Mouse (Mus musculus) myocyte (in vitro differentiated cells): Measurements from ENCODE around the gene Pitpnb.

Experiments
- CEBPB ChIP-seq: IDR thresholded peaks from 2 replicates; pipeline ENCODE4 v1.6.1; 2011; ENCODE audit warnings: mild to moderate bottlenecking, moderate library complexity; ENCODE audit not compliant: poor library complexity, insufficient read depth, severe bottlenecking
- E2F4 ChIP-seq: IDR thresholded peaks from one replicate; pipeline ENCODE4 v1.6.1; 2011; ENCODE audit warnings: mild to moderate bottlenecking, control low read depth, moderate library complexity; ENCODE audit not compliant: insufficient read depth
- MAX ChIP-seq: IDR thresholded peaks from one replicate; pipeline ENCODE4 v1.6.1; 2011; ENCODE audit warnings: low read depth, mild to moderate bottlenecking, control low read depth
- MYOD1 ChIP-seq, 3 experiments: IDR thresholded peaks; one replicate each; pipeline ENCODE4 v1.6.1; 2011; ENCODE audit warnings: control low read depth in 2 of 3, low read depth in 2 of 3, mild to moderate bottlenecking in 2 of 3, moderate library complexity in 1 of 3; ENCODE audit not compliant: insufficient read length in 2 of 3, control insufficient read depth in 1 of 3
- MYOG ChIP-seq, 3 experiments: IDR thresholded peaks; one replicate each; pipeline ENCODE4 v1.6.1; 2011; ENCODE audit warnings: control low read depth in 2 of 3, low read depth in 2 of 3, mild to moderate bottlenecking in 2 of 3; ENCODE audit not compliant: insufficient read length in 2 of 3, control insufficient read depth in 1 of 3, insufficient read depth in 1 of 3
- POLR2A ChIP-seq: IDR thresholded peaks from one replicate; pipeline ENCODE4 v1.6.1; 2011; ENCODE audit warnings: low read depth, mild to moderate bottlenecking, control low read depth, moderate library complexity; ENCODE audit not compliant: insufficient read length
- POLR2AphosphoS2 ChIP-seq: IDR thresholded peaks from one replicate; pipeline ENCODE4 v1.6.1; 2011; ENCODE audit warnings: low read depth, control low read depth; ENCODE audit not compliant: insufficient read length
- REST ChIP-seq: IDR thresholded peaks from one replicate; pipeline ENCODE4 v1.6.1; 2011; ENCODE audit warnings: mild to moderate bottlenecking, control low read depth, moderate library complexity; ENCODE audit not compliant: insufficient read depth, insufficient read length
- SRF ChIP-seq: IDR thresholded peaks from one replicate; pipeline ENCODE4 v1.6.1; 2011; ENCODE audit warnings: low read depth; ENCODE audit not compliant: control insufficient read depth, insufficient read length
- TCF12 ChIP-seq: IDR thresholded peaks from one replicate; pipeline ENCODE4 v1.6.1; 2011; ENCODE audit warnings: mild to moderate bottlenecking, control low read depth; ENCODE audit not compliant: poor library complexity, insufficient read depth, severe bottlenecking
- USF1 ChIP-seq: IDR thresholded peaks from one replicate; pipeline ENCODE4 v1.6.1; 2011; ENCODE audit warnings: low read depth, mild to moderate bottlenecking, control low read depth, moderate library complexity

- TF ChIP-seq E2F4 (no peak), MAX (no peak), POLR2A (no peak), TCF12 (no peak), USF1 (no peak), MYOG (IDR thresholded peaks at IDR 0.05; ENCODE audit: control insufficient read depth in 1 of 3, insufficient read depth in 1 of 3, insufficient read length in 2 of 3, low read depth in 2 of 3) (no peak), REST (no peak), POLR2AphosphoS2 (no peak), MYOD1 (IDR thresholded peaks at IDR 0.05; ENCODE audit: control insufficient read depth in 1 of 3, insufficient read length in 2 of 3, low read depth in 2 of 3) (no peak), CEBPB (no peak), SRF (no peak)
Observed at GRCm38 (mm10) chr5:111414192-111414591, 83.6 kb downstream of the Pitpnb start.
